Mouse (Mus musculus) liver, adult 2 months (tissue): Measurements from ENCODE around the gene Ugt1a7c.
"Not testable (repeated sequence)": the region's sequence is repeated elsewhere in the genome, so short reads cannot be mapped to it uniquely, and the experiment has no call there.

Experiments
- CTCF ChIP-seq: fragments of 200-500 bp; IDR thresholded peaks from 2 replicates; pipeline ENCODE4 v1.5.1; 2011; ENCODE audit warnings: low read depth, low read length, control low read depth
- POLR2A ChIP-seq: fragments of 200-500 bp; IDR thresholded peaks from 2 replicates; pipeline ENCODE4 v1.6.1; 2011; ENCODE audit warnings: low read length, control low read depth; ENCODE audit not compliant: insufficient read depth; ENCODE audit errors: extremely low read depth

DNA sequence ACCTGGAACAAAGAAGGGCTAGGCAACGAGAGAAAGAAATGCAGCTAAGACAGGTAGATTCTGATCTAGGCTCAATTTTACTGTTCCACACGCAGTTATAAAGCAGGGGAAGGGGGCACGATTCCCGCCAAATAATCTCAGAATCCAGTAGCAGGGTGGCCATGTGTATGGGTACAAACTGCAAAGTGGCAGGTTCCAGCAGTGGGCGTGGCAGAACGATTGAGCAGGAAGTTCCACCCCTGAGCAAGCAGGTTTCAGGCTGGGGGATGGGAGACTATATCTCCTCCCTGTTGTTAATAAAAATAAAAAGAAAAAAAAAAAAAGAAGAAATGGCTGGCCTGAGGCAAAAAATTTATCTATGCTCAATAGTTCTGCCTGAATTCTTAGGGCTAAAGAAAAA lies 17.9 kb downstream of the Ugt1a7c start:
- not testable (repeated sequence) for TF ChIP-seq POLR2A, CTCF
